Mouse (Mus musculus): ENCODE measurements around the gene Xylt1. TPM values are rescaled to one million over a fixed set of nuclear protein-coding genes. Genes with fewer than 3 reads are reported as not detected.
A peak's percentile ranks its signal among the peaks of the same experiment; 100 is the strongest.

Xylt1 gene
- polyA plus RNA-seq, 1 experiment from 2014 or later: 1.1 TPM

- Histone ChIP-seq H3K9me3 (ENCODE audit: control insufficient read depth, low read length) (no peaks in the 10 kb centered on the region), H3K9ac (ENCODE audit: low read length) (no peak overlapping the region), H3K27me3 (ENCODE audit: control insufficient read depth, insufficient read depth, low read length) (no peaks in the 10 kb centered on the region), H3K4me2 (no peak overlapping the region), H3K27ac (ENCODE audit: low read depth, low read length) (no peak overlapping the region), H3K4me3 (ENCODE audit: low read depth, low read length) (no peak overlapping the region), H3K4me1 (ENCODE audit: control insufficient read depth, insufficient read depth, low read length) (no peaks in the 10 kb centered on the region), H3K36me3 (ENCODE audit: control insufficient read depth, insufficient read depth, low read length) (no peaks in the 10 kb centered on the region)
- WGBS: 88% methylated on average over 8 of the region's 8 CpGs
- ATAC-seq (ENCODE audit: low FRiP score): no peak
- DNase-seq (ENCODE audit: low spot score, missing footprints): no peak
Observed at GRCm38 (mm10) chr7:117409268-117409988, 28.6 kb downstream of the Xylt1 start.

GRCm38 (mm10) chr7:117411874-117412273 is 31.1 kb downstream of the Xylt1 start:
- ATAC-seq (ENCODE audit: low FRiP score) (no peak), DNase-seq (ENCODE audit: low spot score, missing footprints) (peak; percentile 33)
- no peaks in the 10 kb centered on the region for H3K9me3 ChIP-seq (ENCODE audit: control insufficient read depth, low read length)
- 95% methylated on average over 2 of the region's 2 CpGs for WGBS
- no peak overlapping the region for H3K4me2 ChIP-seq
- no peaks in the 10 kb centered on the region for H3K27me3 ChIP-seq (ENCODE audit: control insufficient read depth, insufficient read depth, low read length)
- H3K9ac ChIP-seq (ENCODE audit: low read length): no peak overlapping the region
- H3K4me1 ChIP-seq (ENCODE audit: control insufficient read depth, insufficient read depth, low read length): no peaks in the 10 kb centered on the region
- no peak overlapping the region for H3K27ac ChIP-seq (ENCODE audit: low read depth, low read length)
- H3K36me3 ChIP-seq (ENCODE audit: control insufficient read depth, insufficient read depth, low read length): no peaks in the 10 kb centered on the region
- H3K4me3 ChIP-seq (ENCODE audit: low read depth, low read length): no peak overlapping the region

- H3K9ac ChIP-seq (ENCODE audit: low read length): no peak overlapping the region
- H3K27ac ChIP-seq (ENCODE audit: low read depth, low read length): no peak overlapping the region
- 93% methylated on average over 5 of the region's 5 CpGs for WGBS
- H3K4me3 ChIP-seq (ENCODE audit: low read depth, low read length): no peak overlapping the region
- H3K4me1 ChIP-seq (ENCODE audit: control insufficient read depth, insufficient read depth, low read length): no peaks in the 10 kb centered on the region
- ATAC-seq (ENCODE audit: low FRiP score) (no peak), DNase-seq (ENCODE audit: low spot score, missing footprints) (peak; percentile 21)
- no peak overlapping the region for H3K4me2 ChIP-seq
- no peaks in the 10 kb centered on the region for H3K36me3 ChIP-seq (ENCODE audit: control insufficient read depth, insufficient read depth, low read length)
- H3K27me3 ChIP-seq (ENCODE audit: control insufficient read depth, insufficient read depth, low read length): no peaks in the 10 kb centered on the region
- H3K9me3 ChIP-seq (ENCODE audit: control insufficient read depth, low read length): no peaks in the 10 kb centered on the region
Observed at GRCm38 (mm10) chr7:117412405-117412804, 31.6 kb downstream of the Xylt1 start.

GRCm38 (mm10) chr7:117414341-117415008 is 33.7 kb downstream of the Xylt1 start:
- Histone ChIP-seq H3K9me3 (ENCODE audit: control insufficient read depth, low read length) (no peaks in the 10 kb centered on the region), H3K4me3 (ENCODE audit: low read depth, low read length) (no peak overlapping the region), H3K27me3 (ENCODE audit: control insufficient read depth, insufficient read depth, low read length) (no peaks in the 10 kb centered on the region), H3K9ac (ENCODE audit: low read length) (no peak overlapping the region), H3K4me1 (ENCODE audit: control insufficient read depth, insufficient read depth, low read length) (no peaks in the 10 kb centered on the region), H3K36me3 (ENCODE audit: control insufficient read depth, insufficient read depth, low read length) (no peaks in the 10 kb centered on the region), H3K4me2 (no peak overlapping the region), H3K27ac (ENCODE audit: low read depth, low read length) (no peak overlapping the region)
- ATAC-seq (ENCODE audit: low FRiP score) (no peak), DNase-seq (ENCODE audit: low spot score, missing footprints) (no peak)
- WGBS: 88% methylated on average over 12 of the region's 12 CpGs

GRCm38 (mm10) chr7:117415009-117415363 is 34.2 kb downstream of the Xylt1 start:
- Histone ChIP-seq H3K9me3 (ENCODE audit: control insufficient read depth, low read length) (no peaks in the 10 kb centered on the region), H3K27me3 (ENCODE audit: control insufficient read depth, insufficient read depth, low read length) (no peaks in the 10 kb centered on the region), H3K4me2 (no peak overlapping the region), H3K9ac (ENCODE audit: low read length) (no peak overlapping the region), H3K4me3 (ENCODE audit: low read depth, low read length) (no peak overlapping the region), H3K4me1 (ENCODE audit: control insufficient read depth, insufficient read depth, low read length) (no peaks in the 10 kb centered on the region), H3K36me3 (ENCODE audit: control insufficient read depth, insufficient read depth, low read length) (no peaks in the 10 kb centered on the region), H3K27ac (ENCODE audit: low read depth, low read length) (no peak overlapping the region)
- ATAC-seq (ENCODE audit: low FRiP score) (no peak), DNase-seq (ENCODE audit: low spot score, missing footprints) (peak; percentile 54)
- 94% methylated on average over 8 of the region's 8 CpGs for WGBS

GRCm38 (mm10) chr7:117419041-117419440 is 38.3 kb downstream of the Xylt1 start:
- H3K4me2 ChIP-seq: no peak overlapping the region
- no peaks in the 10 kb centered on the region for H3K27me3 ChIP-seq (ENCODE audit: control insufficient read depth, insufficient read depth, low read length)
- no peak for ATAC-seq (ENCODE audit: low FRiP score)
- H3K36me3 ChIP-seq (ENCODE audit: control insufficient read depth, insufficient read depth, low read length): no peaks in the 10 kb centered on the region
- peak; percentile 49 for DNase-seq (ENCODE audit: low spot score, missing footprints)
- H3K9me3 ChIP-seq (ENCODE audit: control insufficient read depth, low read length): no peaks in the 10 kb centered on the region
- H3K4me1 ChIP-seq (ENCODE audit: control insufficient read depth, insufficient read depth, low read length): no peaks in the 10 kb centered on the region
- no peak overlapping the region for H3K4me3 ChIP-seq (ENCODE audit: low read depth, low read length)
- WGBS: 47% methylated on average over 5 of the region's 5 CpGs
- no peak overlapping the region for H3K9ac ChIP-seq (ENCODE audit: low read length)
- no peak overlapping the region for H3K27ac ChIP-seq (ENCODE audit: low read depth, low read length)

GRCm38 (mm10) chr7:117419846-117420245 is 39.1 kb downstream of the Xylt1 start:
- no peaks in the 10 kb centered on the region for H3K9me3 ChIP-seq (ENCODE audit: control insufficient read depth, low read length)
- H3K9ac ChIP-seq (ENCODE audit: low read length): no peak overlapping the region
- no peaks in the 10 kb centered on the region for H3K36me3 ChIP-seq (ENCODE audit: control insufficient read depth, insufficient read depth, low read length)
- ATAC-seq (ENCODE audit: low FRiP score) (no peak), DNase-seq (ENCODE audit: low spot score, missing footprints) (no peak)
- H3K4me2 ChIP-seq: no peak overlapping the region
- H3K27me3 ChIP-seq (ENCODE audit: control insufficient read depth, insufficient read depth, low read length): no peaks in the 10 kb centered on the region
- H3K4me1 ChIP-seq (ENCODE audit: control insufficient read depth, insufficient read depth, low read length): no peaks in the 10 kb centered on the region
- H3K27ac ChIP-seq (ENCODE audit: low read depth, low read length): no peak overlapping the region
- no peak overlapping the region for H3K4me3 ChIP-seq (ENCODE audit: low read depth, low read length)
- 85% methylated on average over 2 of the region's 2 CpGs for WGBS

GRCm38 (mm10) chr7:117420301-117420700 is 39.5 kb downstream of the Xylt1 start:
- Histone ChIP-seq H3K27me3 (ENCODE audit: control insufficient read depth, insufficient read depth, low read length) (no peaks in the 10 kb centered on the region), H3K9me3 (ENCODE audit: control insufficient read depth, low read length) (no peaks in the 10 kb centered on the region), H3K4me1 (ENCODE audit: control insufficient read depth, insufficient read depth, low read length) (no peaks in the 10 kb centered on the region), H3K27ac (ENCODE audit: low read depth, low read length) (no peak overlapping the region), H3K36me3 (ENCODE audit: control insufficient read depth, insufficient read depth, low read length) (no peaks in the 10 kb centered on the region), H3K9ac (ENCODE audit: low read length) (no peak overlapping the region), H3K4me2 (no peak overlapping the region), H3K4me3 (ENCODE audit: low read depth, low read length) (no peak overlapping the region)
- DNase-seq (ENCODE audit: low spot score, missing footprints) (peak; percentile 64), ATAC-seq (ENCODE audit: low FRiP score) (no peak)

- H3K9me3 ChIP-seq (ENCODE audit: control insufficient read depth, low read length): no peaks in the 10 kb centered on the region
- no peaks in the 10 kb centered on the region for H3K27me3 ChIP-seq (ENCODE audit: control insufficient read depth, insufficient read depth, low read length)
- ATAC-seq (ENCODE audit: low FRiP score) (no peak), DNase-seq (ENCODE audit: low spot score, missing footprints) (peak; percentile 78)
- no peaks in the 10 kb centered on the region for H3K36me3 ChIP-seq (ENCODE audit: control insufficient read depth, insufficient read depth, low read length)
- no peak overlapping the region for H3K4me2 ChIP-seq
- no peaks in the 10 kb centered on the region for H3K4me1 ChIP-seq (ENCODE audit: control insufficient read depth, insufficient read depth, low read length)
- 58% methylated on average over 11 of the region's 11 CpGs for WGBS
- H3K27ac ChIP-seq (ENCODE audit: low read depth, low read length): no peak overlapping the region
- H3K9ac ChIP-seq (ENCODE audit: low read length): no peak overlapping the region
- H3K4me3 ChIP-seq (ENCODE audit: low read depth, low read length): no peak overlapping the region
Observed at GRCm38 (mm10) chr7:117420836-117421566, 40.2 kb downstream of the Xylt1 start.
